Mouse (Mus musculus) ES-E14 (cell line): Measurements from ENCODE around the gene Gm5617.

Source experiments
- HCFC1 ChIP-seq: IDR thresholded peaks from 2 replicates; pipeline ENCODE4 v1.6.1; 2012; ENCODE audit warnings: low read length, inconsistent platforms, borderline replicate concordance; ENCODE audit not compliant: insufficient read depth
- MAFK ChIP-seq: IDR thresholded peaks from 2 replicates; pipeline ENCODE4 v1.6.1; 2014; ENCODE audit warnings: mild to moderate bottlenecking, low read depth, low read length, inconsistent platforms; ENCODE audit not compliant: insufficient read depth
- ZC3H11A ChIP-seq: IDR thresholded peaks from 2 replicates; pipeline ENCODE4 v1.6.1; 2012; ENCODE audit warnings: low read depth, mild to moderate bottlenecking, inconsistent platforms, low read length, borderline replicate concordance

DNA sequence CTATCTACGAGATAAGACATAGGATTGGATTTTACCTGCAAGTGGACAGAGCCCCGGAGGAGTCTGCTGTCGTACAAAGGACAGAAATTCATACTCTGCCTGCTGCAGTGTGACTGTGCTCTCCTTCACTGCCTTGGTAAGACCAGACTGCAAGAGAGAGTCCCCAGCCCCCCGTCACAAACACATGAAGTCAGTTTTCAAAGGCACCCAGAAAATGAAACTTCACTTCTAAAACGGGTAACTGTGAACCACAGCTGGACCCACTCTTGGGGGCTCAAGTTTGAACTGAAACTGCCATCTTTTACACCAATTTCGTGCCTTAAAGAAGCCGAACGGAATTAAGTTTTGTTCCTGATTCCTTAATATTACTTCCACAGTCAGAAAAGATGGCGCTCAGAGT, 20.9 kb upstream of the Gm5617 start:
- TF ChIP-seq HCFC1, result no peak
- TF ChIP-seq MAFK, result no peak
- no peak for TF ChIP-seq ZC3H11A
